Mouse (Mus musculus) urinary bladder, postnatal 25 days (tissue): Measurements from ENCODE around the gene Fermt3.

Experiments used
- DNase-seq: peaks from one replicate; pipeline ENCODE4 v3.0.0; 2022; ENCODE audit warnings: low spot score

Fermt3 gene

GRCm38 (mm10) chr19:6971644-6972043 lies 47.6 kb downstream of the Fermt3 start:
- DNase-seq: no peak

DNA sequence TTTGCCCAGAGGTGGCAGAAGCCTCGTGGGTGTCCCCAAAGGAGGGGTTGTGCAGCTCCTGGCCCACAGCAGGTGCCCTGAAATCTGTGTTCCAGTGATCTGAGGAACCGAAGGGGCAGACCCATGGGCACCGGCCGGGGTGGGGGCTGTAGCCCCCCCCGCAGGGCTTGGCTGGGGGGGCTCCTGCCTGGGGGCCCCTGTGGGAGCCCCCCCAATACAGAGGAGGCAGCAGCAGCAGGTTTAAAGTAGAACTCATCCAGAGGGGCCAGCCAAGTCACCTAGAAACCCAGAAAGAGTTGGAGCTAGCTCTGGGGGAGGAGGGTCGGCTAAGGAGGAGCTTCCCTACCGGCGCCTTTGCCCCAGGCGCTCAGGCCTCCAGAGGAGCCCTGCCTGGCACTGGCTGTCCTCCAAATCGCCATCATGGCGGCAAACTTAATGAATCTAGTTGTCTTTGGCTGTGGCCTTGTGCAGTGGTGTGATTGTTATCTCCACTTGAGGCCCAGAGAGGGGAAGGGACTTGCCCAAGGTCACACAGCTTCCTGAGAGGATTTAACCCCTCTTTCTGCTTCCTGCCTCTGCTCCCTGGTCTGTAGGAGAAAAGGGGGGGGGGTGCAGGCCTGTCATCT lies 48.7 kb downstream of the Fermt3 start:
- no peak for DNase-seq

DNA sequence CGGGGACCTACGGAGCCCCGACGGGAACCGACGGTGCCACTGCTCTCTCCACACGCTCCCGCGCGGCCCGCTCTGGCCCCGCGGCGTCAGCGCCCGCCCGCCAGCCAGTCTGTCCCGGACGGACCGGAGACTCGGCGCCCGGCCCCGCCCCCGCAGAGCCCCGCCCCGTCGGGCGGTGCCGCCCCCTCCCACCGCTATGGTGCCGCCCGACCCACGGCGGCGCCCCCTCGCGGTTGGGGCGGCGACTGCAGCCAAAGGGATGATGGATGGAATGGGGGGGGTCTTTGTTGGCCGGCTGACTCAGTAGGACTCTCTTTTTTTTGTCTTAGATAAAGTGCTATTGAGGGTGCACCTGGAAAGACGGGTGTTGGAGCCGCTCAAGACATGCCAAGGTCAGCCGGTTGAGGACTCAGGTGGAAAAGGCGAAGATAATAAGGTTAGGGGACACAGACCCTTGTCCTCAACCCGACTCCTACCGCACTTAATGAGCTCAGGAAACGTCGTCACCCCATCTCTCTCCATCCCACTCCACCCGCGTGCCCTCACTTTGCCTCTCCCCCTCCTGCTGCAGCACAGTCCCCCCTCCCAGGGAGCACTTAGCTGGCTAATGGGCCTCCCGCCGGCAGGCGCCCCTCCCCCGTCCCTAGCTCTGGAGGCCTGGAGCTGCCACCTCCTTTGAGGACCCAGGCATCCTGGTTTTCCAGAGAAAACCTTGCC lies 49.4 kb downstream of the Fermt3 start:
- peak; percentile 81 for DNase-seq

- no peak for DNase-seq
Observed at GRCm38 (mm10) chr19:6969291-6969664, 50.0 kb downstream of the Fermt3 start.

GRCm38 (mm10) chr19:6968491-6969271 lies 50.6 kb downstream of the Fermt3 start:
- peak; percentile 49 for DNase-seq

GRCm38 (mm10) chr19:6956461-6956860 lies 62.8 kb downstream of the Fermt3 start:
- no peak for DNase-seq

DNA sequence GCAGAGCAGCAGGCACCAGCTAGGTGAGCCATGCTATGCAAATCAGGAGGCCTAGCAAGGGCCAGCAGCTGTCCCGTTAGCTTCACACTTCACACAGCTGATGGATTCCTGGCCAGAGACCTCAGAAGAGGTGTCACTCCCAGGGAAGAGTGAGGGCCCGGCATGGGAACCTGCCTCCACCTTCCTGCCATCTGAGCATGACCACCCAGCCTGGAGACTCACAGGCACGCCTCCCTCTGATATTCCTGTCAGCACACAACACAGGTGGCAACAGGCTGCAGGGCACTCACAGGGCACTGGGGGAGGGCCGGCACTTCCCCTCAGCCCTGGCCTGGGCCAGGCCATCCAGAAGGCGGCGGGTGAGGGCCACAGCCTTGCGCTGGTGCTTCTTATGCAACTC lies 63.8 kb downstream of the Fermt3 start:
- no peak for DNase-seq

DNA sequence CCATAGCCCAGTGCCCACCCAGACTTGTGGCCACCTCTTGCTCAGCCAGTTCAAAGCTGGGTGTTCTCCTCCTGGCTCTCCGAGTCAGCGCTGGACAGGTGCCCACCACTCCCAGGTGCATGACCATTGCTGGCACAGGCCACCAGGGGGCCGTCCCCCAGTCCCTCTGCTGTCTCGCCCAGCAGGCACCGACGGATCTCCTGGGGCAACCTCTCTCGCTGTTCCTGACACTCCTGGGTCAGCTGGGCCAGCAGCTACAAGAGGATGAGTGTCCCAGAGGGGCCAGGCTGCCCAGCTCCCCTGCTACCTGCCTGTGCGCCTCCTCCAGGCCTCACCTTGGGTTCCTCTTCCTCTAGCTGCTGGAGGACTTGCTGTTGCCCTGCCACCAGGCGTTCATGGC lies 65.2 kb downstream of the Fermt3 start:
- peak; percentile 51 for DNase-seq

- DNase-seq: peak; percentile 52
Observed at GRCm38 (mm10) chr19:6952712-6953037, 66.6 kb downstream of the Fermt3 start.

GRCm38 (mm10) chr19:6951994-6952711 lies 67.1 kb downstream of the Fermt3 start:
- DNase-seq: peak; percentile 71

- DNase-seq: peak; percentile 86
Observed at GRCm38 (mm10) chr19:6951381-6951968, 67.8 kb downstream of the Fermt3 start.

- DNase-seq: peak; percentile 46
Observed at GRCm38 (mm10) chr19:6950613-6951153, 68.6 kb downstream of the Fermt3 start.

- DNase-seq: no peak
Observed at GRCm38 (mm10) chr19:6949951-6950350, 69.3 kb downstream of the Fermt3 start.

GRCm38 (mm10) chr19:6949532-6949931 lies 69.7 kb downstream of the Fermt3 start:
- no peak for DNase-seq
